Mouse (Mus musculus) limb, embryonic 14.5 days (tissue): ENCODE results near the gene Mnd1. TPM values are rescaled to one million over a fixed set of nuclear protein-coding genes. Genes with fewer than 3 reads are reported as not detected.

Experiments used
- ATAC-seq: fragments of 200-750 bp; cut with Nextera tagmentation; 2 replicates; pipeline ENCODE4 v1.8.0; 2017; ENCODE audit warnings: low read depth, moderate number of reproducible peaks, moderate TSS enrichment; ENCODE audit not compliant: low FRiP score
- DNase-seq: peaks from one replicate; pipeline ENCODE4 v3.0.0-alpha.2; 2015; ENCODE audit warnings: low spot score
- H3K27ac ChIP-seq: fragments of 300-500 bp; sonication (generic); replicated peaks from 2 replicates; pipeline ENCODE4 v1.5.1; 2014; ENCODE audit warnings: low read depth, mild to moderate bottlenecking, low read length, moderate library complexity, mixed read lengths
- H3K27me3 ChIP-seq: fragments of 300-500 bp; sonication (generic); 2 replicates; pipeline ENCODE4 v1.6.1; 2014; ENCODE audit warnings: low read length, mixed read lengths; ENCODE audit not compliant: control insufficient read depth, insufficient read depth
- H3K36me3 ChIP-seq: fragments of 300-500 bp; sonication (generic); 2 replicates; pipeline ENCODE4 v1.6.1; 2014; ENCODE audit warnings: mild to moderate bottlenecking, low read length, moderate library complexity, mixed read lengths; ENCODE audit not compliant: control insufficient read depth, insufficient read depth
- H3K4me1 ChIP-seq: fragments of 300-500 bp; sonication (generic); 2 replicates; pipeline ENCODE4 v1.6.1; 2014; ENCODE audit warnings: antibody characterized with exemption, low read length, mixed read lengths; ENCODE audit not compliant: control insufficient read depth, insufficient read depth
- H3K4me2 ChIP-seq: fragments of 300-500 bp; sonication (generic); replicated peaks from 2 replicates; pipeline ENCODE4 v1.6.1; 2014; ENCODE audit warnings: low read depth, mild to moderate bottlenecking, low read length, moderate library complexity; ENCODE audit not compliant: severe bottlenecking
- H3K4me3 ChIP-seq: fragments of 300-500 bp; sonication (generic); replicated peaks from 2 replicates; pipeline ENCODE4 v1.5.1; 2014; ENCODE audit warnings: low read length
- H3K9ac ChIP-seq: fragments of 300-500 bp; sonication (generic); 2 replicates; pipeline ENCODE4 v1.6.1; 2014; ENCODE audit warnings: mild to moderate bottlenecking, low read depth, low read length, moderate library complexity; ENCODE audit not compliant: severe bottlenecking
- H3K9me3 ChIP-seq: fragments of 300-500 bp; sonication (generic); 2 replicates; pipeline ENCODE4 v1.6.1; 2016; ENCODE audit warnings: low read length; ENCODE audit not compliant: control insufficient read depth
- POLR2A ChIP-seq: fragments of 200-500 bp; IDR thresholded peaks from 2 replicates; pipeline ENCODE4 v1.8.0; 2012; ENCODE audit warnings: inconsistent platforms, mild to moderate bottlenecking, moderate library complexity, borderline replicate concordance; ENCODE audit not compliant: insufficient read depth, insufficient read length; ENCODE audit errors: extremely low read depth
- WGBS: fragments of 180-500 bp; shearing (Covaris S2); extraction: QIAGEN DNeasy Blood & Tissue Kit; methylation state at CpG from one replicate; pipeline ENCODE4 v1.1.7; 2014; 5-methylcytosine and 5-hydroxymethylcytosine counted together
- polyA plus RNA-seq, 2 experiments: library from polyadenylated mRNA; depleted of rRNA in 1 of 2; stranded (reverse) in 1 of 2; unstranded in 1 of 2; fragments of >200 nt; fragmentation: Nextera tagmentation in 1 of 2; extraction: Ambion mirVana in 1 of 2; gene quantifications; 2 replicates each; pipeline versions ENCODE4 v1.2.1 to v1.2.3; 2012 to 2014

The Mnd1 gene
- polyA plus RNA-seq, 2 experiments, result 9.8 to 14.3 TPM

- no peaks in the 10 kb centered on the region for H3K9me3 ChIP-seq
- ATAC-seq, result no peak
- no peak overlapping the region for H3K4me3 ChIP-seq
- no peaks in the 10 kb centered on the region for H3K27me3 ChIP-seq
- no peaks in the 10 kb centered on the region for H3K4me1 ChIP-seq
- 62% methylated on average over 3 of the region's 3 CpGs for WGBS
- TF ChIP-seq POLR2A, result no peak
- H3K36me3 ChIP-seq, result no peaks in the 10 kb centered on the region
- DNase-seq, result no peak
- H3K4me2 ChIP-seq, result no peak overlapping the region
- H3K27ac ChIP-seq, result no peak overlapping the region
- no peak overlapping the region for H3K9ac ChIP-seq
These were observed 32.1 kb downstream of the Mnd1 start for GRCm38 (mm10) chr3:84123461-84123860.

DNA sequence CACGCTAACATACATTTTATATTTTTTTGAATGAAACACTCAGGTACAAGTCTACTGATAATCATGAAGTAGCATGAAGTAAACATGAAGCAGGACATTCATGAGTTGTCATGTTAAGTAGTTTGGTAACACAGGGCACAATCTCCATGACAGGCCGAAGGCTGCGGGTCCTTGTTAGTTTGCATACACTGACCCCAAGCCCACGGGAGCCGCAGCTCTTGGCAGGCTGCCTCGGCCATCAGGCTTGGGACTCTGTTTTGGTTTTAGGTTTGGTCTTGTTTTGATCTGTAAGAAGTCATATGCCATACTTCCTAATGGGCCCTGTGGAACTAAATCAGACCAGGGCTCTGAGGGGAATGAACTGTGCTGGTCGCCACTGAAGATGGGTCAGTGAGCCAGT lies 36.9 kb downstream of the Mnd1 start:
- H3K4me1 ChIP-seq, result no peaks in the 10 kb centered on the region
- no peak overlapping the region for H3K27ac ChIP-seq
- no peaks in the 10 kb centered on the region for H3K36me3 ChIP-seq
- no peak for ATAC-seq
- no peaks in the 10 kb centered on the region for H3K9me3 ChIP-seq
- H3K27me3 ChIP-seq, result no peaks in the 10 kb centered on the region
- TF ChIP-seq POLR2A, result no peak
- no peak overlapping the region for H3K9ac ChIP-seq
- H3K4me3 ChIP-seq, result no peak overlapping the region
- no peak for DNase-seq
- H3K4me2 ChIP-seq, result no peak overlapping the region
- 74% methylated on average over 7 of the region's 7 CpGs for WGBS

DNA sequence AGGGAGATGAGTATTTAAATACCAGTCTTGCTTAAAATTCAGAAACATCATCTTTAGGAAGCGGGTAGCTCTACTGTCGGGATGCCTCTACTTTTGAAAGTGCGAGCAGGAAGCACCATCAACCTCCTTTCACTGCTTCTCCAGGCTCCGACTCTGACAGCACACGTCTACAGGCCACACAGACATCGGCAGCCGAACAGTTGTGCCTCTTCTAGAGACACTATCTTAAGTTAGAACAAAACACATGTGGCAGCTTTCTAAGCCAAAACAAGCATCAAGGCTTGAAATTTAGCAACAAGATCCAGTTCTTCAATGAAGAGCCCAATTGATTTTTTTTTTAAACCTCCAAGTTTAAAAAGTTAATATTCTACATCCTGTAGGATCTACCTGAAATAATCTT lies 37.4 kb downstream of the Mnd1 start:
- WGBS, result 64% methylated on average over 7 of the region's 7 CpGs
- H3K4me1 ChIP-seq, result no peaks in the 10 kb centered on the region
- no peaks in the 10 kb centered on the region for H3K9me3 ChIP-seq
- H3K36me3 ChIP-seq, result no peaks in the 10 kb centered on the region
- H3K4me2 ChIP-seq, result no peak overlapping the region
- TF ChIP-seq POLR2A, result no peak
- no peak overlapping the region for H3K9ac ChIP-seq
- ATAC-seq (no peak), DNase-seq (no peak)
- no peaks in the 10 kb centered on the region for H3K27me3 ChIP-seq
- no peak overlapping the region for H3K4me3 ChIP-seq
- no peak overlapping the region for H3K27ac ChIP-seq

DNA sequence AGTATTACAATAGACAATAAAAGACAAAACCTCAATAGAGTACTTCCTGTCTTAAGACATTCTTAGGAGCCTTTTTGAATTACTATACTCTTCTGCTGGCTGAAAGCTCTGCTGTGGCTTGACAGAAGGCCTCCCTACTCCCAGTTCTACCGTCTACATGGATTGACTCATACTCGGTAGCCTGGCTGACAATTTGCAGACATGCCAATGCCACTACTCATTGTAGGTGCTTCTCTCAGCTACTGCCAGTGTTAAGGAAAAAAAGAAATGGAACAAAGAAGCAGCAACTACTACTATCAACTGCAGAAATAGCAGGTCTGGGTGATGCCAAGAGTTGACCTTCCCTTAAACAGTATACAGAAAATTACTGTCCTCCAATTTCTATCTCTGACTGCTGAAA lies 47.0 kb downstream of the Mnd1 start:
- H3K9ac ChIP-seq, result no peak overlapping the region
- H3K4me3 ChIP-seq, result no peak overlapping the region
- TF ChIP-seq POLR2A, result no peak
- WGBS, result 80% methylated on average over 2 of the region's 2 CpGs
- H3K27me3 ChIP-seq, result no peaks in the 10 kb centered on the region
- ATAC-seq, result no peak
- no peak overlapping the region for H3K4me2 ChIP-seq
- no peaks in the 10 kb centered on the region for H3K36me3 ChIP-seq
- H3K4me1 ChIP-seq, result no peaks in the 10 kb centered on the region
- no peak for DNase-seq
- H3K27ac ChIP-seq, result no peak overlapping the region
- H3K9me3 ChIP-seq, result no peaks in the 10 kb centered on the region

GRCm38 (mm10) chr3:84106106-84106505 lies 49.5 kb downstream of the Mnd1 start:
- DNase-seq (no peak), ATAC-seq (no peak)
- H3K9ac ChIP-seq, result no peak overlapping the region
- H3K27me3 ChIP-seq, result no peaks in the 10 kb centered on the region
- 75% methylated on average over 2 of the region's 2 CpGs for WGBS
- no peak overlapping the region for H3K27ac ChIP-seq
- no peak overlapping the region for H3K4me2 ChIP-seq
- H3K4me1 ChIP-seq, result no peaks in the 10 kb centered on the region
- H3K36me3 ChIP-seq, result no peaks in the 10 kb centered on the region
- TF ChIP-seq POLR2A, result no peak
- no peaks in the 10 kb centered on the region for H3K9me3 ChIP-seq
- H3K4me3 ChIP-seq, result no peak overlapping the region

- WGBS, result 81% methylated on average over 2 of the region's 2 CpGs
- no peak for TF ChIP-seq POLR2A
- DNase-seq (no peak), ATAC-seq (no peak)
- Histone ChIP-seq H3K4me3 (no peak overlapping the region), H3K27ac (no peak overlapping the region), H3K36me3 (no peaks in the 10 kb centered on the region), H3K27me3 (no peaks in the 10 kb centered on the region), H3K4me1 (no peaks in the 10 kb centered on the region), H3K4me2 (no peak overlapping the region), H3K9me3 (no peaks in the 10 kb centered on the region), H3K9ac (no peak overlapping the region)
These were observed 52.0 kb downstream of the Mnd1 start for GRCm38 (mm10) chr3:84103536-84103935.
